Mouse (Mus musculus) forebrain, embryonic 15.5 days (tissue): ENCODE measurements around the gene Efnb1. TPM values are rescaled to one million over a fixed set of nuclear protein-coding genes. Genes with fewer than 3 reads are reported as not detected.

ENCODE experiments used
- ATAC-seq: fragments of 200-750 bp; cut with Nextera tagmentation; replicated peaks from 2 replicates; pipeline ENCODE4 v1.8.0; 2017; ENCODE audit warnings: mild to moderate bottlenecking, moderate TSS enrichment, moderate library complexity
- H3K27ac ChIP-seq: fragments of 300-500 bp; sonication (generic); replicated peaks from 2 replicates; pipeline ENCODE4 v1.5.1; 2015; ENCODE audit warnings: mild to moderate bottlenecking, inconsistent platforms
- H3K27me3 ChIP-seq: fragments of 300-500 bp; sonication (generic); 2 replicates; pipeline ENCODE4 v1.6.1; 2015; ENCODE audit warnings: inconsistent platforms
- H3K36me3 ChIP-seq: fragments of 300-500 bp; sonication (generic); 2 replicates; pipeline ENCODE4 v1.6.1; 2015; ENCODE audit warnings: mild to moderate bottlenecking, inconsistent platforms
- H3K4me1 ChIP-seq: fragments of 300-500 bp; sonication (generic); 2 replicates; pipeline ENCODE4 v1.6.1; 2015; ENCODE audit warnings: inconsistent platforms
- H3K4me2 ChIP-seq: fragments of 300-500 bp; sonication (generic); replicated peaks from 2 replicates; pipeline ENCODE4 v1.6.1; 2015; ENCODE audit warnings: mild to moderate bottlenecking, inconsistent platforms
- H3K4me3 ChIP-seq: fragments of 300-500 bp; sonication (generic); 2 replicates; pipeline ENCODE4 v1.5.1; 2015; ENCODE audit warnings: mild to moderate bottlenecking, inconsistent platforms
- H3K9ac ChIP-seq: fragments of 300-500 bp; sonication (generic); replicated peaks from 2 replicates; pipeline ENCODE4 v1.6.1; 2015; ENCODE audit warnings: mild to moderate bottlenecking, inconsistent platforms
- H3K9me3 ChIP-seq: fragments of 300-500 bp; sonication (generic); 2 replicates; pipeline ENCODE4 v1.6.1; 2016; ENCODE audit warnings: inconsistent platforms
- WGBS: fragments of 180-500 bp; shearing (Covaris S2); methylation state at CpG from one replicate; pipeline ENCODE4 v1.1.7; 2015; ENCODE audit warnings: mixed read lengths; 5-methylcytosine and 5-hydroxymethylcytosine counted together
- polyA plus RNA-seq: library from polyadenylated mRNA; unstranded; fragments of >200 nt; fragmentation: Nextera tagmentation; extraction: Ambion mirVana; gene quantifications from 2 replicates; pipeline ENCODE4 v1.2.1, GENCODE M21; 2015

Efnb1 gene
- polyA plus RNA-seq, 1 experiment from 2014 or later, result 74.8 TPM

DNA sequence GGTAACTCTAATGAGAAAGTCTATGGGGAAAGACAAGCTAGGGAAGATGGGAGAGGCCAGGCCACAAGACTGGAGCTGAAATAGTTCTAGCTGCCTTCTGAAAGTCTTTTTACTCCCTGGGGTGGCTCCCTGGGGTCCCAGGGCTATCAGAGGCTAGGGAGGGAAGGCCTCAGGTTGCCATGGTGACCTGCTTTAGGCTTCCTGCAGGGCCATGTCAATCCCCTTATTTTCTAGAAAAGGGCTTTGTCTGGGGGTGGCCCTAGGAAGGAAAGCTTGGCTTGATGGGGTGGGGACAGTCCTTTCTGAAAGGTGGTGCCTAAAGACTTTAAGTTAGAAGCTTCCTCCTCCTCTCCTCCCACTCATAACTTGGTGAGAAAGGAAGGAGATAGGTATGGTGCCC, 6.0 kb downstream of the Efnb1 start:
- Histone ChIP-seq H3K4me1 (peaks cover 73% of the 10 kb centered on the region), H3K4me3 (peak overlapping the region; percentile 76), H3K27ac (peak overlapping the region; percentile 90), H3K4me2 (peak overlapping the region; percentile 83), H3K36me3 (0 out of 2 replicates have a peak, but pooled peaks cover 4% of the 10 kb centered on the region), H3K9ac (peak overlapping the region; percentile 81), H3K27me3 (no peaks in the 10 kb centered on the region), H3K9me3 (no peaks in the 10 kb centered on the region)
- no peak for ATAC-seq

DNA sequence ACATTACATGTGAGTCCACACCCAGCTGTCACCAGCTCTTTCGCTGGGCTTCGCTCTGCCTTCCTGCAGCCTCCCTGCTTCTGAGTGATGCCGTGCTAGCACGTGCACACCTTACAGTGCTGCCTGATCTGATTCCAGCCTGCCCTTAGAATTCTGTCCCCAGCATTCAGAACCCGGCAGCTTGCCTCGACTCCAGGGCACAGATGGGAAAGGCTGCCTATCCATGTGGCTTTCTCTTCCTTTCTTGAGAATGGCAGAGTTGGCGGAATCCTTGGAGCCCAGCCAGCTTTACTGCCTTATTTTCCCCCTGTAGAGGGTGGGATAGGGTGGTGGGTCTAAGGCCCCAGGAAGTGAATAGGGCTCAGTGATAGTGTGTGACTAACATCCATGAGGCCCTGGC, 9.6 kb downstream of the Efnb1 start:
- no peak; the same call in 1 of the 2 replicates for ATAC-seq
- peaks cover 98% of the 10 kb centered on the region for H3K4me1 ChIP-seq
- 48% methylated on average over 7 of the region's 7 CpGs for WGBS
- H3K36me3 ChIP-seq, result peaks cover 13% of the 10 kb centered on the region
- no peaks in the 10 kb centered on the region for H3K9me3 ChIP-seq
- no peaks in the 10 kb centered on the region for H3K27me3 ChIP-seq
- peak overlapping the region; percentile 82 for H3K27ac ChIP-seq
- H3K4me3 ChIP-seq, result no peak overlapping the region
- 0 out of 2 replicates have a peak overlapping the region, but pooled peaks have one; percentile 15 for H3K4me2 ChIP-seq
- H3K9ac ChIP-seq, result 0 out of 2 replicates have a peak overlapping the region, but pooled peaks have one; percentile 1

DNA sequence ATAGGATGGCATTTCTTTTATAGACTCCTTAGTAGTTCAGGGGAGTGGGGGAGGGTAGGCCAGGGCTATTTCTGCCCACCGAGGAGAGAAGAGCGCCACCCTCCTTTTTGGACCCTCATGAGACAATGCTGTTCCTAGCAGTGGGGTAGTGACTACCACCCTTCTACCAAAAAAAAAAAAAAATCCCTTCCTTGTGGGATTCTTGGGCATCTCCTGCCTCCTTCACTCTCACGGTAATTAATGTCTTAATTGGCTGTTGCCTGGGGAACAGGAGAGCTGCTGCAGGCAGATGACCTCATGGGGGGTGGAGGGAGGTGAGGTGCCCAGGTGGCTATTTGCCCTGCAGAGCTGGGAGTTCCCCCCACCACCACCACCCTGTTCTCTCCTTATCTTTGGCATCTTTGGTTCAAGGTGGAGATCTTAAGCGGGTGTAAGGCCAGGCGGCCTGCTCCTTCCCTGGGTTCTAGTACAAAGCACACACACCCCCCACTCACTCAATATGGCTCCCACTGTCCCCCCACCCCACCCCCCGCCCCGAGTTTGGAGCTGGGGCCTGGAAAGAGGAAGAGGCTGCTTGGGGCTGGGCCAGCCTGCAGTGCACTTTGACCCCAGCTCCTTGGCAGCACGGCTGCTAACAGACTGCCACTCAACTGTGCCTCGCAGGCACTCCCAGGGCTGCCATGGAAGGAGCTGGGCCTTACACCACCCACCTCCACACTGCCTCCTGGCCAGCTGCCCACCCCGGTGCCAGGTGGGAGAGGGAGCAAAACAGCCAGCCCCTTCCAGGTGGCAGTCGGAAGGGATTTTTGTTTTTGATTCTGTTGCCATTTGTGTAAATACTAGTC, 12.4 kb downstream of the Efnb1 start:
- WGBS, result 28% methylated on average over 9 of the region's 11 CpGs
- H3K36me3 ChIP-seq, result peaks cover 13% of the 10 kb centered on the region
- no peak overlapping the region for H3K4me2 ChIP-seq
- H3K4me1 ChIP-seq, result peaks cover 96% of the 10 kb centered on the region
- no peaks in the 10 kb centered on the region for H3K9me3 ChIP-seq
- peak overlapping the region; percentile 82 for H3K27ac ChIP-seq
- ATAC-seq, result peak; percentile 42
- no peak overlapping the region for H3K4me3 ChIP-seq
- no peak overlapping the region for H3K9ac ChIP-seq
- no peaks in the 10 kb centered on the region for H3K27me3 ChIP-seq

DNA sequence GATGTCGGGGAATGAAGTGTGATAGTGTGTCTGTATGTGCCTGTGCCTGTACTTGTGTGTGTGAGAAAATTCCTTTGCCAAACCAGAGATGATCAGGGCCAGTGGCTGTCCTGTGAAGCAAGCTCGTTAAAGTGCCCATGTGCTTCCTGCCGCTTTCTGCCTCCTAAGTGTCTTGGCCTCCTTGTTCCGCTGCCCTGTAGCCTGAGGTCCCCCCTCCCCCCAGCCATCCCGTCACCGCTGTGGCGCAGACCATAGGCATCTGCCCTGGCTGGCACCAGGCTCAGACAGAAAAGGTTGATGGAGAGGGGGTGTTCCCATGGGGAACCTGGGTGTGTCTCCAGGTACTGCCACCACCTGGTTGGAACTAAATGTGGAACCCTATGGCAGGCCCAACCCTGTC, 13.1 kb downstream of the Efnb1 start:
- H3K4me3 ChIP-seq, result no peak overlapping the region
- no peak overlapping the region for H3K9ac ChIP-seq
- no peak for ATAC-seq
- no peaks in the 10 kb centered on the region for H3K27me3 ChIP-seq
- peak overlapping the region; percentile 82 for H3K27ac ChIP-seq
- WGBS, result 33% methylated on average over 7 of the region's 7 CpGs
- H3K4me1 ChIP-seq, result peaks cover 92% of the 10 kb centered on the region
- H3K36me3 ChIP-seq, result peaks cover 13% of the 10 kb centered on the region
- H3K9me3 ChIP-seq, result no peaks in the 10 kb centered on the region
- H3K4me2 ChIP-seq, result no peak overlapping the region

DNA sequence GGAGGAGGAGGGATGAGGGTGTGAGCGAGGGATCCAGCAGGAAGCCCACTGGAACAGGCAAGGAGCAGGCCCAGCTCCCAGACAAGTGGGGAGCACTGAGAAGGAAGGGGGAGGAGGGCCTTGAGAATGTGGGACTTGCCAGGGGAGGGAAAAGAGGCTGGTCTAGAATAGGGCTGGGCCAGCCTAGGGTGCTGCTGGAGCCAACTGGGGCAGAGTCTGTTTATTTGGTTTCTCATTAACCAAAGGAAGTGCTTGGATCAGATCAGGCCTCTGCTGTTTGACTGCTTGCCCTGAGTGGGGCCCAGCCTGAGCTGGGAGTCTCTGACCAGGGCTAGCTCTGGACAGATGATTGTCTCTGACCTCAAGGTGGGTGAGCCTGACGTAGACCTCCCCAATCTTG, 14.0 kb downstream of the Efnb1 start:
- Histone ChIP-seq H3K9me3 (no peaks in the 10 kb centered on the region), H3K27me3 (no peaks in the 10 kb centered on the region), H3K9ac (no peak overlapping the region), H3K36me3 (peaks cover 13% of the 10 kb centered on the region), H3K4me3 (no peak overlapping the region), H3K27ac (peak overlapping the region; percentile 82), H3K4me2 (no peak overlapping the region), H3K4me1 (peaks cover 85% of the 10 kb centered on the region)
- ATAC-seq, result no peak
- WGBS, result 57% methylated on average over 2 of the region's 2 CpGs

DNA sequence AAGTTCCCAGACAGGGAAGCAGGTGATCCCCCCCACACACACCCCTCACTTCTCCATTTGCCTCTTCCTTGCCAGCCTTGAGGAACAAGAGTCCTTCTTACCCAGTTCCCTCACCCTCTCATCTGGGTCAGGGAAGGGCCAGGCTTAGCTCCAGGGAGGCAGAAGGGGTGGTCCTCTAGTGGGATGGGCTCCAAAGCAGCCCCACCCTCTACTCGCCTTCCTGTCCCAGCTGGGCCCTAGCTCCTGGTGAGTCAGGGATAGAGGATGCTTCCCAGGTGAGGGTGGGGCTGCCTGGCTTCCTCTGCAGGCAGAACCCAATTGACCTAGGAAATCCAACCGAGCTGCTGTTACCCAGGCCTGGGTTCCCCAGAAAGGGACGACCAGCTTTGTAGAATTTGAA, 14.8 kb downstream of the Efnb1 start:
- no peak overlapping the region for H3K4me2 ChIP-seq

DNA sequence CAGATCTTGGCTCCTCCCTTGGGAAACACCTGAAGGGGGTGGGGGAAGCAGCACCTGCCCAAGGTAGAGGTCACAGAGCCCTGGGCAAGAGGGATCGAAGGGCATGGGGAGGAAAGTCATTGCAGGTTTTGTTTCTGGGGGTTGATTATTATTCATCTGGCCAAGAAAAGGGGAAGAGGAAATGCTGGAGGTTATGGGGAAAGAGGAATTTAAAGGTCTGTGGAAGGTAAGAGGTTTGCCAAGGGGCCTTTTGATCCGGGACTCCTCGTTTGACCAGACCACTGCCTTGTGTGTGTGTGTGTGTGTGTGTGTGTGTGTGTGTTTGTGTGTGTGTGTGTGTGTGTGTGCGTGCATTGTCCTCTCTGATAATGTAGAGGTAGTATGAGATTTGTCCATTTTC, 15.5 kb downstream of the Efnb1 start:
- no peak for ATAC-seq
- Histone ChIP-seq H3K27me3 (no peaks in the 10 kb centered on the region), H3K4me1 (peaks cover 69% of the 10 kb centered on the region), H3K9me3 (no peaks in the 10 kb centered on the region), H3K9ac (no peak overlapping the region), H3K36me3 (peaks cover 13% of the 10 kb centered on the region), H3K4me2 (no peak overlapping the region), H3K27ac (peak overlapping the region; percentile 82; the same call in 1 of the 2 replicates), H3K4me3 (no peak overlapping the region)
- 58% methylated on average over 4 of the region's 4 CpGs for WGBS

More for the DNA sequence above, 14.8 kb downstream of the Efnb1 start:
- no peak overlapping the region for H3K9ac ChIP-seq
- no peaks in the 10 kb centered on the region for H3K9me3 ChIP-seq
- H3K36me3 ChIP-seq, result peaks cover 13% of the 10 kb centered on the region
- 33% methylated on average over 3 of the region's 3 CpGs for WGBS
- no peaks in the 10 kb centered on the region for H3K27me3 ChIP-seq
- peak overlapping the region; percentile 82; the same call in 1 of the 2 replicates for H3K27ac ChIP-seq
- no peak for ATAC-seq
- peaks cover 76% of the 10 kb centered on the region for H3K4me1 ChIP-seq
- no peak overlapping the region for H3K4me3 ChIP-seq

DNA sequence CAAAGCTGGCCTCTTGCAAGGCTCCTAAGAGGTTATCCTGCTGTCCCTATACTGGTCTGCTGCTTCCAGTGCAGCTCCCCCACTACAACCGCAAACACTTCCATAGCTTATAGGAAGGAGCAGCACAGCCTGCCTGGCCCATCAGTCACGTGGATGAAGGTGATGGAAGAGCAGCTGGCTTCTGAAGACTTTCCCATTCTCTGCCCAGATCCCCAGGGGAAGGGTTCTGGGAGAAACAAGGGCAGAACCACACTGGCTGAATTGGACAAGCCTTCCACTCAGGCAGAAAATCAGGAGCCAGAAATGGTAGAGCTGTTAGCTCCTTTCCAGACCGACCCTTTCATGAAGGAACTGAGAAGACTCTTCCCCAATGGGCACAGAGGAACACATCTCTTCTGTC, 16.2 kb downstream of the Efnb1 start:
- no peak overlapping the region for H3K4me2 ChIP-seq
- 17% methylated on average over 3 of the region's 3 CpGs for WGBS
- peak overlapping the region; percentile 64 for H3K27ac ChIP-seq
- H3K27me3 ChIP-seq, result no peaks in the 10 kb centered on the region
- H3K9ac ChIP-seq, result no peak overlapping the region
- peaks cover 7% of the 10 kb centered on the region for H3K36me3 ChIP-seq
- ATAC-seq, result no peak
- no peak overlapping the region for H3K4me3 ChIP-seq
- peaks cover 62% of the 10 kb centered on the region for H3K4me1 ChIP-seq
- H3K9me3 ChIP-seq, result no peaks in the 10 kb centered on the region

DNA sequence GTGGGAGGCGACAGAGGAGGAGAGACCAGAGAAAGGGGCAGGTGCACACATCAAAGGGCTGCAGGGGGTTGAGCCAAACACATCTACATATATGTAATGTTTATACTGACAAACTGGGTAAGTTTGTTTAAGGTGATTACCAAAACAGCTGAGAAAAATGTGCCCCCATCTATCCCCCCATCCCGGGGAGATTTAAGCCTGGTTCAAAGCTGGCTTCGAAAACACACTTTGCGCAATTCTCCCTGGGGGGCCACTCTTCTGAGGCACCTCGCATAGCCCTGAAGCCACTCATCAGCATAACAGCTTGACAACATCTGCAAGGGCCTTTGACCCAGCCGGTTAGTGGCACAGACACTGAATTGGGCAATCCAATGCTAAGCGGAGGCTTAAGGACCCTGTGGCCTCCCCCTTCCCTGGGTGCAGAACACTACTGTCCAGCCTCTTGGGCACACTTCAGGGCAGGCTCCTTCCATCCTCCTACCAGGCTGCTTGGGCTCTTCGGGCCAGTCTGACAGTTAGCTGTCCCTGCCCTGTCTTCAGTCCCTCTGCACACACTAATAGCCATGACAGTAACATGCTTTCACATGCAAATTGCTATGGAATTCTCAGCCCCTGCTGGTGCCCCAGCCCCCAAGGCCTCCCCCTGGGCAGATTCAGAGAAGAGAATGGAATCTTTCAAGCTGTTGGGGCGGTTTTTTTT, 16.8 kb downstream of the Efnb1 start:
- H3K4me2 ChIP-seq, result no peak overlapping the region
- 26% methylated on average over 9 of the region's 9 CpGs for WGBS
- H3K27me3 ChIP-seq, result no peaks in the 10 kb centered on the region
- H3K4me3 ChIP-seq, result no peak overlapping the region
- no peaks in the 10 kb centered on the region for H3K9me3 ChIP-seq
- peak; percentile 20; the same call in 1 of the 2 replicates for ATAC-seq
- peaks cover 56% of the 10 kb centered on the region for H3K4me1 ChIP-seq
- no peak overlapping the region for H3K9ac ChIP-seq
- 0 out of 2 replicates have a peak, but pooled peaks cover 3% of the 10 kb centered on the region for H3K36me3 ChIP-seq
- H3K27ac ChIP-seq, result peak overlapping the region; percentile 64

DNA sequence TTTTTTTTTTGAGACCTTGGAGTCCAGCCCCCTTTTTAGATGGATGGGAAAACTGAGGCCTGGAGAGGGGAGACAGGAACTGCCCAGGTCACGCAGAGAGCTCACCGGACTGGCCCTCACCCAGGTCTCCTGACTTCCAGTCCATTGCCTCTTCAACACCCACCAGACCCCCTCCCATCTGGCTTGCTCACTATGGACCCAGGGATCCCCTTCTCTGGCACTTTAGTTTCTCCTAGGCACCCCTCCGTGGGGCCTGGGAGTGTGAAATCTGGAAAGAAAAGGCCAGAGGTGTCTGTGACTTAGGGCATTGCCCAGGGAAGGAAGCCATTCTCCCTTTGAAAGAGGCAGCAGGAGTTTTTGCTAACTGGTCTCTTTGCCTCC, 17.3 kb downstream of the Efnb1 start:
- ATAC-seq, result no peak
- H3K4me1 ChIP-seq, result peaks cover 51% of the 10 kb centered on the region

DNA sequence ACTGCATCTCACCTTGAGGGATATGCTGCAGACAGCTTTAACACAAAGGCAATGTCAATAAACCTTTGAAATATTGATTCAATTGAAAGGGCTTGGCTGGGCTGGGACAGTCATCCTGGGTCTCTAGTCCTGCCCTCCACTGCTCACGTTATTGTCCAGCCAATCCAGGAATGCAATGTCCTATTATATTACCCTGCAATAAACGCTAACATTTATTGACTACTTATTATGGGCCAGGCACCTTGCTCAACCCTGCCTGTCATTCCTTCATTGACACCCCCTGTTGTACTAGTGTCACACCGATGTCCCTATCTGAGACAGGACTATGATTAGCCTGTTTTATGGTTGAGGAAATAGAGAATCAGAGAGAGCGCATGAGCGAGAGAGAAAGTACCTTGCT, 18.4 kb downstream of the Efnb1 start:
- no peaks in the 10 kb centered on the region for H3K9me3 ChIP-seq
- H3K27ac ChIP-seq, result no peak overlapping the region
- 77% methylated on average over 5 of the region's 5 CpGs for WGBS
- no peaks in the 10 kb centered on the region for H3K27me3 ChIP-seq
- ATAC-seq, result no peak
- H3K4me2 ChIP-seq, result no peak overlapping the region
- H3K4me1 ChIP-seq, result peaks cover 41% of the 10 kb centered on the region
- no peak overlapping the region for H3K4me3 ChIP-seq
- 0 out of 2 replicates have a peak, but pooled peaks cover 2% of the 10 kb centered on the region for H3K36me3 ChIP-seq
- H3K9ac ChIP-seq, result no peak overlapping the region

More for the DNA sequence above, 17.3 kb downstream of the Efnb1 start:
- Histone ChIP-seq H3K36me3 (0 out of 2 replicates have a peak, but pooled peaks cover 3% of the 10 kb centered on the region), H3K9ac (no peak overlapping the region), H3K27ac (peak overlapping the region; percentile 64), H3K4me3 (no peak overlapping the region), H3K9me3 (no peaks in the 10 kb centered on the region), H3K27me3 (no peaks in the 10 kb centered on the region), H3K4me2 (no peak overlapping the region)
- WGBS, result 41% methylated on average over 3 of the region's 3 CpGs

DNA sequence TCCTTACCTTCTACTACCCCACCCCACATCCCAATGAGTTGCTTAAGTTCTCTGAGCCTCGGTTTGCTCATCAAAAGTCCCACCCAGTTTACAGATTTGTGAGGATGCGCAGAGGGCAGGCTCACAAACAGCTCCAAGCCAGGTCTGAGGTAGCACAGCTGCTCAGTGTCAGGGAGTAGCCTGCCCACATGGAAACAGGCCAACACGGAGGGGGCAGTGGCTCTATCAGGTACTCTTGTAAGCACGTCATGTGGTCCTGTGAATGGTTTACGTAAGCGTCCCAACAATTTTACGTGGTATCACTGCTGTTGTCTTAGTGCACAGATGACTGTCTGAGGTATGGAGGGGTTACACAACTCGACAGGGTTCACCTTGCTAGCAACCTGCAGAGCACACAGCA, 23.1 kb downstream of the Efnb1 start:
- H3K27me3 ChIP-seq, result no peaks in the 10 kb centered on the region
- no peak overlapping the region for H3K4me3 ChIP-seq
- H3K36me3 ChIP-seq, result no peaks in the 10 kb centered on the region
- 84% methylated on average over 8 of the region's 8 CpGs for WGBS
- no peak overlapping the region for H3K4me2 ChIP-seq
- no peak for ATAC-seq
- no peaks in the 10 kb centered on the region for H3K4me1 ChIP-seq
- H3K27ac ChIP-seq, result no peak overlapping the region
- no peaks in the 10 kb centered on the region for H3K9me3 ChIP-seq
- no peak overlapping the region for H3K9ac ChIP-seq
